Mouse (Mus musculus): ENCODE results near the gene Rad51b. TPM values are rescaled to one million over a fixed set of nuclear protein-coding genes. Genes with fewer than 3 reads are reported as not detected.

Rad51b gene
- polyA plus RNA-seq, 1 experiment, result 1.7 TPM

Other genes starting within 250 kb of the Rad51b start
- gene Pigh, start 207.6 kb upstream of the Rad51b start, polyA plus RNA-seq (2012; rRNA removed), result 36.5 and 47.7 TPM in 2 replicates
- gene Arg2, start 166.5 kb upstream of the Rad51b start, polyA plus RNA-seq (2012; rRNA removed), result 18.9 and 24.4 TPM in 2 replicates
- gene Vti1b, start 124.6 kb upstream of the Rad51b start, polyA plus RNA-seq (2012; rRNA removed), result 86.4 and 97.2 TPM in 2 replicates
- gene Rdh11, start 105.0 kb upstream of the Rad51b start, polyA plus RNA-seq (2012; rRNA removed), result 14.2 and 19.0 TPM in 2 replicates
- 6.7 and 8.3 TPM in 2 replicates for gene Rdh12, start 88.4 kb upstream of the Rad51b start, polyA plus RNA-seq (2012; rRNA removed)
- gene Zfyve26, start 978 bp upstream of the Rad51b start, polyA plus RNA-seq (2012; rRNA removed), result 37.9 and 39.2 TPM in 2 replicates